Mouse (Mus musculus) cerebellum, postnatal 10 days (tissue): ENCODE data around the gene Kcnj9.

Source experiments
- DNase-seq, 2 experiments: peaks; one replicate each; pipeline ENCODE4 v3.0.0; 2021; ENCODE audit warnings: mixed read lengths in 2 of 2

Gene Kcnj9

GRCm38 (mm10) chr1:172332925-172333324, 3.8 kb upstream of the Kcnj9 start:
- no peak for DNase-seq

- DNase-seq = peak in 1 of 2 experiments; percentile 26
Measured at GRCm38 (mm10) chr1:172331422-172331947, 2.4 kb upstream of the Kcnj9 start.

GRCm38 (mm10) chr1:172329616-172330015, 498 bp upstream of the Kcnj9 start:
- DNase-seq = no peak

GRCm38 (mm10) chr1:172328461-172328860, 657 bp downstream of the Kcnj9 start:
- DNase-seq = peak in 1 of 2 experiments; percentile 7

- no peak for DNase-seq
Measured at GRCm38 (mm10) chr1:172328041-172328440, 1.1 kb downstream of the Kcnj9 start.

- DNase-seq = peak in 1 of 2 experiments; percentile 22
Measured at GRCm38 (mm10) chr1:172327206-172328001, 1.7 kb downstream of the Kcnj9 start.

GRCm38 (mm10) chr1:172326684-172327083, 2.4 kb downstream of the Kcnj9 start:
- peak in 1 of 2 experiments; percentile 22 for DNase-seq

GRCm38 (mm10) chr1:172325680-172326535, 3.2 kb downstream of the Kcnj9 start:
- DNase-seq = peak; percentile 93 to 94

- peak; percentile 91 to 95 for DNase-seq
Measured at GRCm38 (mm10) chr1:172324725-172325124, 4.4 kb downstream of the Kcnj9 start.

GRCm38 (mm10) chr1:172323801-172324359, 5.2 kb downstream of the Kcnj9 start:
- DNase-seq = peak in 1 of 2 experiments; percentile 1

- DNase-seq = no peak
Measured at GRCm38 (mm10) chr1:172323298-172323697, 5.8 kb downstream of the Kcnj9 start.

- peak in 1 of 2 experiments; percentile 34 for DNase-seq
Measured at GRCm38 (mm10) chr1:172322725-172323124, 6.4 kb downstream of the Kcnj9 start.

- DNase-seq = peak; percentile 63 to 74
Measured at GRCm38 (mm10) chr1:172319921-172320411, 9.2 kb downstream of the Kcnj9 start.

- DNase-seq = peak; percentile 45 to 50
Measured at GRCm38 (mm10) chr1:172319346-172319745, 9.8 kb downstream of the Kcnj9 start.

- DNase-seq = peak in 1 of 2 experiments; percentile 45
Measured at GRCm38 (mm10) chr1:172318424-172319035, 10.6 kb downstream of the Kcnj9 start.

GRCm38 (mm10) chr1:172317946-172318345, 11.2 kb downstream of the Kcnj9 start:
- peak; percentile 58 to 64 for DNase-seq

GRCm38 (mm10) chr1:172317431-172317830, 11.7 kb downstream of the Kcnj9 start:
- peak in 1 of 2 experiments; percentile 27 for DNase-seq

GRCm38 (mm10) chr1:172314911-172315310, 14.2 kb downstream of the Kcnj9 start:
- DNase-seq = peak; percentile 42 to 44

- peak; percentile 33 to 39 for DNase-seq
Measured at GRCm38 (mm10) chr1:172313613-172314411, 15.3 kb downstream of the Kcnj9 start.

GRCm38 (mm10) chr1:172312768-172313561, 16.2 kb downstream of the Kcnj9 start:
- DNase-seq = peak; percentile 67 to 78
